Mouse (Mus musculus) ZHBTc4 (cell line): ENCODE measurements around the gene Fuom.

Experiments used
- DNase-seq: peaks from one replicate; pipeline ENCODE4 v3.0.0-alpha.2; 2011; ENCODE audit warnings: low read depth, low spot score

Gene Fuom

GRCm38 (mm10) chr7:140101498-140101897 is 743 bp downstream of the Fuom start:
- no peak for DNase-seq

- DNase-seq, result no peak
These were observed 3.8 kb downstream of the Fuom start for GRCm38 (mm10) chr7:140098466-140098865.

- DNase-seq, result no peak
These were observed 6.2 kb downstream of the Fuom start for GRCm38 (mm10) chr7:140096055-140096454.

- DNase-seq, result no peak
These were observed 6.7 kb downstream of the Fuom start for GRCm38 (mm10) chr7:140095556-140095955.

GRCm38 (mm10) chr7:140094954-140095353 is 7.3 kb downstream of the Fuom start:
- DNase-seq, result no peak

GRCm38 (mm10) chr7:140092924-140093528 is 9.2 kb downstream of the Fuom start, which contains the start of gene Prap1:
Gene Prap1 (plus strand): TSS chr7:140093395.
- no peak for DNase-seq

- DNase-seq, result no peak
These were observed 11.6 kb downstream of the Fuom start for GRCm38 (mm10) chr7:140090601-140091000.

GRCm38 (mm10) chr7:140082242-140082678 is 20.0 kb downstream of the Fuom start, which contains the start of gene Caly:
Gene Caly (minus strand): TSS chr7:140082548.
- DNase-seq, result peak; percentile 88

GRCm38 (mm10) chr7:140081408-140082241 is 20.6 kb downstream of the Fuom start:
- no peak for DNase-seq

GRCm38 (mm10) chr7:140080503-140081156 is 21.6 kb downstream of the Fuom start:
- peak; percentile 91 for DNase-seq

GRCm38 (mm10) chr7:140078711-140079110 is 23.5 kb downstream of the Fuom start:
- peak; percentile 86 for DNase-seq

GRCm38 (mm10) chr7:140077698-140078097 is 24.5 kb downstream of the Fuom start:
- DNase-seq, result peak; percentile 68

GRCm38 (mm10) chr7:140070042-140070711 is 32.1 kb downstream of the Fuom start:
- no peak for DNase-seq

- no peak for DNase-seq
These were observed 34.8 kb downstream of the Fuom start for GRCm38 (mm10) chr7:140067397-140067796.

- peak; percentile 87 for DNase-seq
These were observed 39.1 kb downstream of the Fuom start for GRCm38 (mm10) chr7:140063092-140063491.

GRCm38 (mm10) chr7:140062307-140062706 is 39.9 kb downstream of the Fuom start:
- DNase-seq, result peak; percentile 65

GRCm38 (mm10) chr7:140061832-140062130 is 40.5 kb downstream of the Fuom start:
- no peak for DNase-seq

- DNase-seq, result peak; percentile 72
These were observed 41.1 kb downstream of the Fuom start for GRCm38 (mm10) chr7:140060936-140061831.

- no peak for DNase-seq
These were observed 42.6 kb downstream of the Fuom start for GRCm38 (mm10) chr7:140059601-140060000.

- no peak for DNase-seq
These were observed 43.7 kb downstream of the Fuom start for GRCm38 (mm10) chr7:140058528-140058927.
